Comparison of ENCODE assay signal across 9 mouse cellular contexts in genomic region chr17:45731172-45731864, GRCm38 (mm10). TPM values are rescaled to one million over a fixed set of nuclear protein-coding genes. Genes with fewer than 3 reads are reported as not detected.
DNase-seq lines count a peak whose midpoint lies in the region; ATAC-seq lines count a peak whose summit lies in the region.
"Had no signal": no experiment of that assay in that cellular context is flagged by ENCODE, and none has a peak within 500 bp of the region (broad histone marks: within the 10 kb centered on the region; RNA-seq: fewer than 3 reads in every experiment).

No protein-coding gene starts in this region.

- peak; percentile 59 for ATAC-seq in granulocyte monocyte progenitor cell, adult 5-6 weeks (replicated peaks; ENCODE audit: poor library complexity, severe bottlenecking)
- peak; percentile 11; the same call in 1 of the 2 replicates for ATAC-seq in lung, embryonic 16.5 days (ENCODE audit: low read depth)

- no peak overlapping the region for H3K9ac ChIP-seq in lung, embryonic 16.5 days (ENCODE audit: low read length)
- H3K9ac ChIP-seq: heart, embryonic 13.5 days had no signal

- H3K4me3 ChIP-seq in lung, embryonic 16.5 days (ENCODE audit: low read length), result no peak overlapping the region
- H3K4me3 ChIP-seq: heart, embryonic 13.5 days had no signal

- peaks cover 29% of the 10 kb centered on the region for H3K4me1 ChIP-seq in lung, embryonic 16.5 days (replicated peaks; ENCODE audit: control insufficient read depth, insufficient read depth, low read length)

- no peaks in the 10 kb centered on the region for H3K36me3 ChIP-seq in lung, embryonic 16.5 days (ENCODE audit: control insufficient read depth, insufficient read depth, low read length)
- H3K36me3 ChIP-seq: heart, embryonic 13.5 days had no signal

- no peak overlapping the region for H3K4me2 ChIP-seq in lung, embryonic 16.5 days (ENCODE audit: low read depth, low read length)
- H3K4me2 ChIP-seq: heart, embryonic 13.5 days had no signal

- peak; percentile 78 for DNase-seq in CD4-positive helper T cell, adult 2 months (ENCODE audit: low read depth, low spot score)
- peak; percentile 71 for DNase-seq in adrenal gland, adult 8-10 months
- peak; percentile 86 for DNase-seq in embryo, embryonic 11.5 days (ENCODE audit: low read depth, low spot score)
- peak; percentile 86 to 94 for DNase-seq in kidney, postnatal 25 days
- DNase-seq in retina, adult 2 months (ENCODE audit: low read depth, low spot score), result peak; percentile 91
- peak; percentile 87 for DNase-seq in thymus, postnatal 25 days

- no peak overlapping the region for H3K27ac ChIP-seq in lung, embryonic 16.5 days (ENCODE audit: low read length)
- H3K27ac ChIP-seq: heart, embryonic 13.5 days had no signal

- H3K9me3 ChIP-seq in lung, embryonic 16.5 days (ENCODE audit: control insufficient read depth, low read length), result no peaks in the 10 kb centered on the region
- H3K9me3 ChIP-seq: heart, embryonic 13.5 days had no signal

- H3K27me3 ChIP-seq in lung, embryonic 16.5 days (ENCODE audit: control insufficient read depth, insufficient read depth, low read depth, low read length), result peaks cover 10% of the 10 kb centered on the region

- 18% methylated on average over 9 of the region's 9 CpGs for WGBS in lung, embryonic 16.5 days

RNA-seq across cellular contexts. Expression of gene 1600014C23Rik, which starts 2.3 kb away (rescaled TPM):
- not detected for total RNA-seq in adrenal gland, adult 8-10 months (2022)
- not detected in 2 replicates for total RNA-seq in granulocyte monocyte progenitor cell, adult 5-6 weeks (2014; fragmentation: Nextera tagmentation)
- not detected in 2 replicates for total RNA-seq in granulocyte monocyte progenitor cell, adult 5-6 weeks (2017)
- not detected in 2 replicates for polyA plus RNA-seq in lung, embryonic 16.5 days (2015; fragmentation: Nextera tagmentation; extraction: Ambion mirVana)

RNA-seq across cellular contexts. Expression of gene Tmem63b, which starts 44.6 kb away (rescaled TPM):
- 10 to 100 TPM; 38.2 to 75.2 (median 53.9) TPM for total RNA-seq in adrenal gland, adult 8-10 months (2022)
- total RNA-seq in granulocyte monocyte progenitor cell, adult 5-6 weeks (2014; fragmentation: Nextera tagmentation), result 4.0 and 7.5 TPM in 2 replicates
- total RNA-seq in granulocyte monocyte progenitor cell, adult 5-6 weeks (2017), result 3.4 and 5.6 TPM in 2 replicates
- 52.7 and 55.6 TPM in 2 replicates for polyA plus RNA-seq in lung, embryonic 16.5 days (2015; fragmentation: Nextera tagmentation; extraction: Ambion mirVana)

RNA-seq across cellular contexts. Expression of gene Mrpl14, which starts 45.2 kb away (rescaled TPM):
- 100 to 1,000 TPM; 109 to 120 (median 112) TPM for total RNA-seq in adrenal gland, adult 8-10 months (2022)
- 81.2 and 91.4 TPM in 2 replicates for total RNA-seq in granulocyte monocyte progenitor cell, adult 5-6 weeks (2014; fragmentation: Nextera tagmentation)
- 10.6 and 36.8 TPM in 2 replicates for total RNA-seq in granulocyte monocyte progenitor cell, adult 5-6 weeks (2017)
- polyA plus RNA-seq in lung, embryonic 16.5 days (2015; fragmentation: Nextera tagmentation; extraction: Ambion mirVana), result 191 and 214 TPM in 2 replicates

Comparison
In these comparisons a context has a peak if more than half of its experiments do, and no peak if none do; other contexts are left out.
1. RNA of gene Tmem63b, which starts 44.6 kb away (total RNA-seq): 38.2 to 75.2 TPM in adrenal gland, adult 8-10 months; 3.4 to 7.5 TPM in granulocyte monocyte progenitor cell, adult 5-6 weeks; every median in the first group is over 4 times any median in the second.
2. Peak in every context shown above with its lines, with median percentiles within 50 percentile points of each other: DNase-seq.